Mouse (Mus musculus): ENCODE results near the gene Top3b.
A peak's percentile ranks its signal among the peaks of the same experiment; 100 is the strongest.
"Not testable (repeated sequence)": the region's sequence is repeated elsewhere in the genome, so short reads cannot be mapped to it uniquely, and the experiment has no call there.

Top3b gene

DNA sequence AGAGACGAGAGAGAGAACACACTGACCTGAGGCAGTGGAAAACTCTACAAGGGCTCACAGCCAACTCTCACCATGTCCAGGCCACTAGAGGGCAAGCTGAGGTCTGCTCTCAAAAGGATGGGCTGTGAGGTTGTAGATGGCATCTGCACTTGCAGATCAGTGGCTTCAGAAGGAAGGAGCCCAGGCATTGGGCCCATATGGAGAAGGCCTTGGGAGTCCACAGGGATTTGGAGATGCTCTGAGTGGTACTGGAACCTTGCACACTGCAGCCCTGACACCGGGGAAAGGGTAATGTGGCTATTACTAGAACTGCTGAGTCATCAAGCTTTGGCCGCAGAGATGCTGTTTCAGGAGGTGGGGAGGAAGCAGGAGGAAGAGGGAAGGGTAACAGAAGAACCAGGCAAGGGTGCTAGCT, 50.5 kb downstream of the Top3b start:
- H3K36me3 ChIP-seq (ENCODE audit: control insufficient read depth, insufficient read depth, low read length, poor library complexity, severe bottlenecking) = no peaks in the 10 kb centered on the region; the same call in none of the 2 replicates
- peak; percentile 18 for DNase-seq (ENCODE audit: low read depth, low spot score)
- H3K27me3 ChIP-seq (ENCODE audit: control insufficient read depth, insufficient read depth, low read length, poor library complexity, severe bottlenecking) = no peaks in the 10 kb centered on the region

GRCm38 (mm10) chr16:16924481-16924880, 53.9 kb downstream of the Top3b start:
- DNase-seq (ENCODE audit: low read depth, low spot score) = no peak
- Histone ChIP-seq H3K36me3 (ENCODE audit: control insufficient read depth, insufficient read depth, low read length, poor library complexity, severe bottlenecking) (no peaks in the 10 kb centered on the region; the same call in 1 of the 2 replicates), H3K27me3 (ENCODE audit: control insufficient read depth, insufficient read depth, low read length, poor library complexity, severe bottlenecking) (no peaks in the 10 kb centered on the region)

DNA sequence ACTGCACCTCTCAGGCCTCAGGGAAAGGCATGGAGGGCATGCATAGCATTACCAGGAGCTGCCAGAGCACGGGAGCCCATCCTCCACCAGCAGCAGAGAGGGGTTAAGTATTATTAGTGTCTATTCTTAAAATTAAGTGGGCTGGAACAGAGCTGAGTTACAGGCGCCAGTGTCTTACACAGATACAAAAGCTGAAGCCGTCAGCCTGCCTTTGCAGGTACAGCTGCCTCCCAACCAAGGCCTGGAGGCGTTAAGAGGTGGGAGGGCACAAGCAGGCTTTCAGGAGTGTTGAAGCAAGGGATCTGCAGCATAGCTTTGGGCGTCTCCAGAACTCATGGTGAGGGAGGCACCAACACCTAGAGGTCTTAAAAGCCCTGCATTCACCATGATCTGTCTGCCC, 56.0 kb downstream of the Top3b start:
- Histone ChIP-seq H3K36me3 (ENCODE audit: control insufficient read depth, insufficient read depth, low read length, poor library complexity, severe bottlenecking) (no peaks in the 10 kb centered on the region; the same call in 1 of the 2 replicates), H3K27me3 (ENCODE audit: control insufficient read depth, insufficient read depth, low read length, poor library complexity, severe bottlenecking) (no peaks in the 10 kb centered on the region)
- no peak for DNase-seq (ENCODE audit: low read depth, low spot score)

GRCm38 (mm10) chr16:16928908-16929307, 58.4 kb downstream of the Top3b start:
- H3K36me3 ChIP-seq (ENCODE audit: control insufficient read depth, insufficient read depth, low read length, poor library complexity, severe bottlenecking); DNase-seq (ENCODE audit: low read depth, low spot score); H3K27me3 ChIP-seq (ENCODE audit: control insufficient read depth, insufficient read depth, low read length, poor library complexity, severe bottlenecking): not testable (repeated sequence)

GRCm38 (mm10) chr16:16930326-16930725, 59.8 kb downstream of the Top3b start:
- Histone ChIP-seq H3K27me3 (ENCODE audit: control insufficient read depth, insufficient read depth, low read length, poor library complexity, severe bottlenecking) (no peaks in the 10 kb centered on the region), H3K36me3 (ENCODE audit: control insufficient read depth, insufficient read depth, low read length, poor library complexity, severe bottlenecking) (no peaks in the 10 kb centered on the region)
- DNase-seq (ENCODE audit: low read depth, low spot score) = no peak

GRCm38 (mm10) chr16:16930810-16931296, 60.3 kb downstream of the Top3b start:
- Histone ChIP-seq H3K27me3 (ENCODE audit: control insufficient read depth, insufficient read depth, low read length, poor library complexity, severe bottlenecking) (no peaks in the 10 kb centered on the region), H3K36me3 (ENCODE audit: control insufficient read depth, insufficient read depth, low read length, poor library complexity, severe bottlenecking) (no peaks in the 10 kb centered on the region)
- DNase-seq (ENCODE audit: low read depth, low spot score) = peak; percentile 24

GRCm38 (mm10) chr16:16939543-16939942, 69.0 kb downstream of the Top3b start:
- DNase-seq (ENCODE audit: low read depth, low spot score) = no peak
- no peaks in the 10 kb centered on the region for H3K27me3 ChIP-seq (ENCODE audit: control insufficient read depth, insufficient read depth, low read length, poor library complexity, severe bottlenecking)
- no peaks in the 10 kb centered on the region for H3K36me3 ChIP-seq (ENCODE audit: control insufficient read depth, insufficient read depth, low read length, poor library complexity, severe bottlenecking)

DNA sequence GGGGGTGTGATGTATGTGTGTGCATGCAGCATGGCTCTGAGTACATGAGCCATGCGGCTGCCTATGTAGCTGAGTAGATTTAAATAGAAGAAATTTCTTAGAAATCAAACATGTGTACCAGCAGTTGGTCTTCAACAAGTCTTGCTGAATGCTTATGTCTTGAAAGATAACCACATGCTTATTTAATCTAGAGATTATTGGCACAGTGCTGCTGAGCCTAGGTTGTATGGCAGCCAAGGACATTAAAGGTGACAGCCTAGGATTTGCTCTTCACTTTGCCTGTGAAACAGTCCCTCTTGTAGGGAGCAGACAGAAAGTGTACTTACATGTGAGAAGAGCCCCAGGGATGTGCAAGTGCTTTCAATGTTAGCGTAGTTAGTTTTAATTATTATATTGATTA, 70.5 kb downstream of the Top3b start:
- DNase-seq (ENCODE audit: low read depth, low spot score) = no peak
- H3K27me3 ChIP-seq (ENCODE audit: control insufficient read depth, insufficient read depth, low read length, poor library complexity, severe bottlenecking) = no peaks in the 10 kb centered on the region
- H3K36me3 ChIP-seq (ENCODE audit: control insufficient read depth, insufficient read depth, low read length, poor library complexity, severe bottlenecking) = no peaks in the 10 kb centered on the region

Measured in splenic B cell, adult 2 months (primary cell).